Mouse (Mus musculus) urinary bladder, postnatal 25 days (tissue): ENCODE results near the gene Kcnh4.

Experiments used
- DNase-seq: peaks from one replicate; pipeline ENCODE4 v3.0.0; 2022; ENCODE audit warnings: low spot score

The Kcnh4 gene

GRCm38 (mm10) chr11:100730477-100731205 lies 29.1 kb downstream of the Kcnh4 start:
- DNase-seq = no peak

- no peak for DNase-seq
These were observed 29.8 kb downstream of the Kcnh4 start for GRCm38 (mm10) chr11:100729976-100730375.

- DNase-seq = no peak
These were observed 31.1 kb downstream of the Kcnh4 start for GRCm38 (mm10) chr11:100728601-100729000.

GRCm38 (mm10) chr11:100727201-100727600 lies 32.5 kb downstream of the Kcnh4 start:
- DNase-seq = no peak

GRCm38 (mm10) chr11:100724919-100725512 lies 34.7 kb downstream of the Kcnh4 start:
- no peak for DNase-seq

- no peak for DNase-seq
These were observed 37.2 kb downstream of the Kcnh4 start for GRCm38 (mm10) chr11:100722493-100723028.

GRCm38 (mm10) chr11:100721776-100722492 lies 37.8 kb downstream of the Kcnh4 start:
- no peak for DNase-seq

- no peak for DNase-seq
These were observed 38.5 kb downstream of the Kcnh4 start for GRCm38 (mm10) chr11:100721254-100721653.

- no peak for DNase-seq
These were observed 39.4 kb downstream of the Kcnh4 start for GRCm38 (mm10) chr11:100720345-100720744.

GRCm38 (mm10) chr11:100719893-100720292 lies 39.8 kb downstream of the Kcnh4 start:
- no peak for DNase-seq

- DNase-seq = no peak
These were observed 40.4 kb downstream of the Kcnh4 start for GRCm38 (mm10) chr11:100719312-100719711.

- no peak for DNase-seq
These were observed 40.9 kb downstream of the Kcnh4 start for GRCm38 (mm10) chr11:100718866-100719265.

- DNase-seq = no peak
These were observed 41.3 kb downstream of the Kcnh4 start for GRCm38 (mm10) chr11:100718462-100718861.

- DNase-seq = no peak
These were observed 43.1 kb downstream of the Kcnh4 start for GRCm38 (mm10) chr11:100716649-100717048.

GRCm38 (mm10) chr11:100714948-100715347 lies 44.8 kb downstream of the Kcnh4 start:
- DNase-seq = no peak

GRCm38 (mm10) chr11:100714534-100714915 lies 45.2 kb downstream of the Kcnh4 start:
- peak; percentile 71 for DNase-seq

- peak; percentile 41 for DNase-seq
These were observed 45.8 kb downstream of the Kcnh4 start, which contains the start of gene Hspb9 for GRCm38 (mm10) chr11:100713735-100714533. Gene Hspb9 (plus strand): TSS chr11:100713850.

GRCm38 (mm10) chr11:100713174-100713573 lies 46.6 kb downstream of the Kcnh4 start:
- no peak for DNase-seq

- DNase-seq = peak; percentile 85
These were observed 47.7 kb downstream of the Kcnh4 start, which contains the start of gene Kat2a for GRCm38 (mm10) chr11:100711783-100712615. Gene Kat2a (minus strand): TSS chr11:100712465.

- DNase-seq = no peak
These were observed 48.8 kb downstream of the Kcnh4 start for GRCm38 (mm10) chr11:100710977-100711376.

GRCm38 (mm10) chr11:100710528-100710927 lies 49.2 kb downstream of the Kcnh4 start:
- DNase-seq = no peak
